Mouse (Mus musculus): ENCODE measurements at regions not wholly inside any gene's neighbourhood (a gene's known extent, or its start where the extent isn't known, plus 50 kb on each side); places are given as distances from the start of the nearest gene placed in this dataset.

- Histone ChIP-seq H3K4me3 (ENCODE audit: insufficient read depth, low read length) (no peak overlapping the region), H3K4me1 (ENCODE audit: control insufficient read depth, insufficient read depth, low read length) (no peaks in the 10 kb centered on the region), H3K27ac (ENCODE audit: insufficient read depth, low read length) (no peak overlapping the region)
- TF ChIP-seq CTCF (IDR thresholded peaks at IDR 0.05; ENCODE audit: extremely low read depth, insufficient read depth, low read length) (no peak), POLR2A (IDR thresholded peaks at IDR 0.05; ENCODE audit: extremely low read depth, insufficient read depth, low read length) (no peak)
These were observed 51.2 kb upstream of the Tln2 start for GRCm38 (mm10) chr9:67610696-67611095.

- Histone ChIP-seq H3K4me3 (ENCODE audit: insufficient read depth, low read length) (no peak overlapping the region), H3K27ac (ENCODE audit: insufficient read depth, low read length) (no peak overlapping the region), H3K4me1 (ENCODE audit: control insufficient read depth, insufficient read depth, low read length) (no peaks in the 10 kb centered on the region)
- no peak for TF ChIP-seq POLR2A (IDR thresholded peaks at IDR 0.05; ENCODE audit: extremely low read depth, insufficient read depth, low read length)
- no peak for TF ChIP-seq CTCF (IDR thresholded peaks at IDR 0.05; ENCODE audit: extremely low read depth, insufficient read depth, low read length)
These were observed 52.2 kb upstream of the Tln2 start for GRCm38 (mm10) chr9:67611676-67612075.

- TF ChIP-seq POLR2A (IDR thresholded peaks at IDR 0.05; ENCODE audit: extremely low read depth, insufficient read depth, low read length): no peak
- TF ChIP-seq CTCF (IDR thresholded peaks at IDR 0.05; ENCODE audit: extremely low read depth, insufficient read depth, low read length): no peak
- Histone ChIP-seq H3K4me3 (ENCODE audit: insufficient read depth, low read length) (no peak overlapping the region), H3K4me1 (ENCODE audit: control insufficient read depth, insufficient read depth, low read length) (no peaks in the 10 kb centered on the region), H3K27ac (ENCODE audit: insufficient read depth, low read length) (no peak overlapping the region)
These were observed 52.6 kb upstream of the Tln2 start for GRCm38 (mm10) chr9:67612101-67612500.

- Histone ChIP-seq H3K27ac (ENCODE audit: insufficient read depth, low read length) (no peak overlapping the region), H3K4me1 (ENCODE audit: control insufficient read depth, insufficient read depth, low read length) (no peaks in the 10 kb centered on the region), H3K4me3 (ENCODE audit: insufficient read depth, low read length) (no peak overlapping the region)
- TF ChIP-seq CTCF (IDR thresholded peaks at IDR 0.05; ENCODE audit: extremely low read depth, insufficient read depth, low read length) (no peak), POLR2A (IDR thresholded peaks at IDR 0.05; ENCODE audit: extremely low read depth, insufficient read depth, low read length) (no peak)
These were observed 54.7 kb upstream of the Tln2 start for GRCm38 (mm10) chr9:67614068-67614727.

- H3K4me1 ChIP-seq (ENCODE audit: control insufficient read depth, insufficient read depth, low read length): no peaks in the 10 kb centered on the region
- TF ChIP-seq POLR2A (IDR thresholded peaks at IDR 0.05; ENCODE audit: extremely low read depth, insufficient read depth, low read length): no peak
- TF ChIP-seq CTCF (IDR thresholded peaks at IDR 0.05; ENCODE audit: extremely low read depth, insufficient read depth, low read length): no peak
- H3K27ac ChIP-seq (ENCODE audit: insufficient read depth, low read length): no peak overlapping the region
- H3K4me3 ChIP-seq (ENCODE audit: insufficient read depth, low read length): no peak overlapping the region
These were observed 56.7 kb upstream of the Tln2 start for GRCm38 (mm10) chr9:67616207-67616606.

- Histone ChIP-seq H3K27ac (ENCODE audit: insufficient read depth, low read length) (no peak overlapping the region), H3K4me1 (ENCODE audit: control insufficient read depth, insufficient read depth, low read length) (no peaks in the 10 kb centered on the region)
- TF ChIP-seq CTCF (IDR thresholded peaks at IDR 0.05; ENCODE audit: extremely low read depth, insufficient read depth, low read length): no peak
- TF ChIP-seq POLR2A (IDR thresholded peaks at IDR 0.05; ENCODE audit: extremely low read depth, insufficient read depth, low read length): no peak
These were observed 58.1 kb upstream of the Tln2 start for GRCm38 (mm10) chr9:67617341-67618217.

GRCm38 (mm10) chr9:67620945-67621344 is 61.4 kb upstream of the Tln2 start:
- TF ChIP-seq CTCF (IDR thresholded peaks at IDR 0.05; ENCODE audit: extremely low read depth, insufficient read depth, low read length): no peak
- no peak for TF ChIP-seq POLR2A (IDR thresholded peaks at IDR 0.05; ENCODE audit: extremely low read depth, insufficient read depth, low read length)
- no peak overlapping the region for H3K27ac ChIP-seq (ENCODE audit: insufficient read depth, low read length)
- H3K4me1 ChIP-seq (ENCODE audit: control insufficient read depth, insufficient read depth, low read length): no peaks in the 10 kb centered on the region
- H3K4me3 ChIP-seq (ENCODE audit: insufficient read depth, low read length): no peak overlapping the region

More at GRCm38 (mm10) chr9:67617341-67618217, 58.1 kb upstream of the Tln2 start:
- no peak overlapping the region for H3K4me3 ChIP-seq (ENCODE audit: insufficient read depth, low read length)

- peaks cover 1% of the 10 kb centered on the region; the same call in 1 of the 2 replicates for H3K4me1 ChIP-seq (ENCODE audit: control insufficient read depth, insufficient read depth, low read length)
- H3K4me3 ChIP-seq (ENCODE audit: insufficient read depth, low read length): no peak overlapping the region
- no peak for TF ChIP-seq POLR2A (IDR thresholded peaks at IDR 0.05; ENCODE audit: extremely low read depth, insufficient read depth, low read length)
- TF ChIP-seq CTCF (IDR thresholded peaks at IDR 0.05; ENCODE audit: extremely low read depth, insufficient read depth, low read length): no peak
- H3K27ac ChIP-seq (ENCODE audit: insufficient read depth, low read length): no peak overlapping the region
These were observed 67.7 kb upstream of the Tln2 start for GRCm38 (mm10) chr9:67627196-67627595.

GRCm38 (mm10) chr9:67629624-67630023 is 70.1 kb upstream of the Tln2 start:
- TF ChIP-seq POLR2A (IDR thresholded peaks at IDR 0.05; ENCODE audit: extremely low read depth, insufficient read depth, low read length): no peak
- TF ChIP-seq CTCF (IDR thresholded peaks at IDR 0.05; ENCODE audit: extremely low read depth, insufficient read depth, low read length): no peak
- no peak overlapping the region for H3K4me3 ChIP-seq (ENCODE audit: insufficient read depth, low read length)
- H3K4me1 ChIP-seq (ENCODE audit: control insufficient read depth, insufficient read depth, low read length): peaks cover 1% of the 10 kb centered on the region; the same call in 1 of the 2 replicates

More at GRCm38 (mm10) chr9:67629624-67630023, 70.1 kb upstream of the Tln2 start:
- no peak overlapping the region for H3K27ac ChIP-seq (ENCODE audit: insufficient read depth, low read length)

Measured in cortical plate, adult 2 months (tissue).